Mouse (Mus musculus) thymus, adult 2 months (tissue): ENCODE results near the gene Cand1.

Source experiments
- CTCF ChIP-seq: fragments of 200-500 bp; IDR thresholded peaks from 2 replicates; pipeline ENCODE4 v1.5.1; 2012; ENCODE audit warnings: mild to moderate bottlenecking, control low read depth, low read length, moderate library complexity, borderline replicate concordance; ENCODE audit not compliant: control insufficient read depth, poor library complexity, insufficient read depth; ENCODE audit errors: extremely low read depth
- POLR2A ChIP-seq: fragments of 200-500 bp; IDR thresholded peaks from 2 replicates; pipeline ENCODE4 v1.6.1; 2012; ENCODE audit warnings: mild to moderate bottlenecking, low read length, control low read depth, moderate library complexity; ENCODE audit not compliant: control insufficient read depth, poor library complexity, insufficient read depth; ENCODE audit errors: extremely low read depth

GRCm38 (mm10) chr10:119244146-119244545, 4.3 kb upstream of the Cand1 start:
- no peak for TF ChIP-seq POLR2A
- no peak for TF ChIP-seq CTCF
